Mouse (Mus musculus) 3134 (cell line): ENCODE results near the gene Ptcd2.
A peak's percentile ranks its signal among the peaks of the same experiment; 100 is the strongest.

Experiments used
- DNase-seq: peaks from one replicate; pipeline ENCODE4 v3.0.0-alpha.2; 2011; ENCODE audit warnings: low spot score; ENCODE audit not compliant: insufficient read length; ENCODE audit errors: extremely low read depth

The Ptcd2 gene

DNA sequence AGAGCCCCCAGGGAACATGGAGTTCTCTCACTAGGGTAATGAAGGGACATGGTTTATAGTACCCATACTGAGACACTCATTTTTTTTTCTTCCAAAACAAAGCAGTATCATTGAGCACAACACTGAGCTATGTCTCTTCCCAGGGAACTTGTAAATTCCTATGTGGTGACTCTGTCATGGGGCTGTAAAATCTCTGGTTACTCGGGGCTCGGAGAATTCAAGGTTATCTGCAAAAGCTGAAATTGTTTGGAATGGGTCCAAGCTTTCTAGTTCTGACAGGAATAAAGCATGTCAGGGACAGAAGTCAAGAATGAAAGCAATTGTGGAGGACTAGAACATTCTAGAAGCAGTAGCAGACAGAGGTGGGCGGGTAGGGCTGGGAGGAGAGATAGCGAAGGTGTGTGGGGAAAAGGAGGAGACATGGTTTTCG lies 36.6 kb downstream of the Ptcd2 start:
- DNase-seq = peak; percentile 27

DNA sequence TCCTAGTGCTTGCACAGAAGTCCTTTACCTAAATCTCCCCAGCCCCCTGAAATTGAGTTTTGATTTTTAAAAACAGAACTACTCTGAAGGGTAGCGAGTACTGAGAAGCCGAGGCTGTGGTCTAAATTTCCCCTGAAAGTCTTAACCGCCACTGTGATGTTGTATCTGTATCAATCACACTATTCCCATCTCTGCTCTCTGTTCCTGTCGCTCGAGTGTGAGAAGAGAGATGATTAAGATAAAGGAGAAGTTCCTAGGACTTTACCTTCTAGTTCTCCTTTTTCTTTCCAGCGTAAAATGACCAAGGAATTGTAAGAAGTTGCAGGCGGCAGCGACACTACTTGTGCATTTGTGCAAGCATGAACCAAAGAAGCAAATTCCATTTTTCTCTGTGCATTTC lies 38.3 kb downstream of the Ptcd2 start:
- no peak for DNase-seq

DNA sequence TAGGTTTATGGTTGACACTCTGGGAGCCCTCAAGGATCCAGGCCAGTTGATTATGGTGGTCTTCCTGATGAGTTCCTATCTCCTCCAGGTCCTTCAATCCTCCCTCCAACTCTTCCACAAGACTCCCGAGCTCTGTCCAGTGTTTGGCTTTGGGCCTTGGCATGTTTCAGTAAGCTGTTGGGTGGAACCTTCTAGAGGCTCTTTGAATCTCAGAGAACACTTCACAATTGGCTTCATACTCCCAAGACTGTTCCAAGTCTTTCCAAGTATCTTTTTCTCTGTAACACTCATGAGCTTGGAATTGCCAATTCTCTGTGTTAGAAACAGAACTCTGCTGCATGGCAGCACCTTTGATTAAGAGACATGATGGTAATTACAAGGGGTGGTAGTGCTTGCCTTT lies 39.3 kb downstream of the Ptcd2 start:
- DNase-seq = no peak

GRCm38 (mm10) chr13:99304365-99304764 lies 40.1 kb downstream of the Ptcd2 start:
- DNase-seq = no peak

DNA sequence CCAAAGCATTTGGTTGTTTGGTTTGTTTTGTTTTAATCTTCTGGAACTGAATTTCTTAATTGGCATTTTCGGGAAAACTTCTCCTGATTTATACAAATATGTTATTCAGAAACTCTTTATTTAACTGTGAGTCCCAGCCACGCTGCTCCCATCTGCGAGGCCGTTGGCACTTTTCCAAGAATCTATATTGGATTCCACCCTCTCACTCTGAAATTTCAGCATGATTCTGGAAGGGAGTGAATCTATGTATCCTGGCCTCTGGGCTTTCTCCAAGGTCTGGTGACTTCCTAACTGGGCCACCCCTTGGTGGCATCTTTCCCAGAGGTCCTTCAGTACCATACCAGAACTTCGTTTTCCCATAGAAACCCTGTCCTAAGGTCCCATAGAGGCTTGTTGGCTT lies 40.7 kb downstream of the Ptcd2 start:
- DNase-seq = no peak

DNA sequence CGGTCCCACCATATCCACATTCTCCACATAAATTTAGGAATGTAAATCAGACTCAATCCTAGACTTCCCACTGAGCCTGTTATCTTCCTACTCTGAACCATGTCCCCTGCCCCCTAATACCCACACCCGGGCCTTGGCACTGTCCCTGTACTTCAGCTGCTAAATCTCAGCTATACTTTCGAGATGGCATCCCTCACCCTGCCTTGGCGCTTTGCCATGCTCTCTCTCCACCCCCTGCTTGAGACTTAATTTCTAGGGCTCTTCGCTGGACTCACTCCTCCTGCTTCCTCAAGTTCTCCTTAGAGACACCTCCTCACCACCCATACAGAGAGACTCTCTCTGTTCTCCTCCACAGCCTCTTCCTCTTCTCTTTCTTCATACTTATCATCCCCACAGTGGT lies 44.6 kb downstream of the Ptcd2 start:
- DNase-seq = no peak

DNA sequence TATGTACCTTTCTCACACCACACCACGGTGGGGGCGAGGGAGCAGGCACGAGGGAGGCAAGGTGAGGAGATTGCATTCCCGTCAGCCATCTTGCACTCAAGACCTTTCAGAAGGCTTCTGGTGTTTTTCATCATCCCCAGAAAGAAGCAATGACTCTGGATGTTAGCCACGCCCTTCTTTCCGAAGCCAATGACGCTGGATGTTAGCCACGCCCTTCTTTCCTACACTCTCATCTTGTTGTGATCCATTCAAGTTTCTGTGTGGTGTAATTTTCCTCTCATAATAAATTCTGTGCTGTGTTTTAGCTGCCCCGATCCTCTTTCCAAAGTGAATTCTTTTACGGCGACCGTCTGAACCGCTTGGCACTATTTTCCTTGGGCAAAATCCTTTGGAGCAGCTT lies 50.3 kb downstream of the Ptcd2 start:
- no peak for DNase-seq

DNA sequence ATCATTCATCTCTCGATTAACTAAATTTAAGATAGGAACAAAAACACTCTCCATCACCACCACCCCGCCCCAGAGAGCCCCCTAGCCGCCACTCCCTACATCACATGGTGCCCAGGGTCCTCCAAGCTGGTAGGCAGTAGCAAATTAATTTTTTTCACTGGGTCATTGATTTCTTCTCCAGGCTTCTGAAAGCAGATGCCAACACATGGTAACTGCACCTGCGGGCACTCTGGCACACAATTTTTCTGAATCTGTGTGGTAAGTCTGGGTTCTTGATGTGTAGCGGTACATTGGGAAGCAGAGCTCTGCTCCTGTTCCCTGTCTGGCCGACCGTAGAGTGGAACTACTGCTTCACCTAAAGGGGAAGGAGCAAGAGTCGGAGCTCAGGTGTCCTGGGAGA lies 53.7 kb downstream of the Ptcd2 start:
- no peak for DNase-seq

DNA sequence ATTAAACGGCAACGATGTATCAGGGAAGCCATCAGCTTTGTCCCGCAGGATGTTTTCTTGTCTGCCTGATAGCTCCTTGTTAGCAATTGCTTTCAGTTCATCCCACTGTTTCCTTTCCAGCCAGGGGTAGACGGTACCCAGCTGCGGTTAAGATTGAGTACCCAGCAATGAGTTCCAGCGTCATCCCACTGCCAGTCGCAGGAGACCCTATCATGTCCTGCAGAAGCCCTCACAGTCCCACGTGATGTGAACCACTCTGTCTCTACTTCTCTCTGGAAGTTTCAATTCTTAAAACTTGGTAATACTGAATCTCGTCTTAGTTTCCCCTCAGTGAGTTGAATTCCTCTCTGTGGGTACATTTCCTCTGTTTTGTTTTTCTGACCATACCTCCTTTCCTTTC lies 56.7 kb downstream of the Ptcd2 start:
- no peak for DNase-seq

- DNase-seq = no peak
Measured at GRCm38 (mm10) chr13:99287207-99287606, 57.3 kb downstream of the Ptcd2 start.

DNA sequence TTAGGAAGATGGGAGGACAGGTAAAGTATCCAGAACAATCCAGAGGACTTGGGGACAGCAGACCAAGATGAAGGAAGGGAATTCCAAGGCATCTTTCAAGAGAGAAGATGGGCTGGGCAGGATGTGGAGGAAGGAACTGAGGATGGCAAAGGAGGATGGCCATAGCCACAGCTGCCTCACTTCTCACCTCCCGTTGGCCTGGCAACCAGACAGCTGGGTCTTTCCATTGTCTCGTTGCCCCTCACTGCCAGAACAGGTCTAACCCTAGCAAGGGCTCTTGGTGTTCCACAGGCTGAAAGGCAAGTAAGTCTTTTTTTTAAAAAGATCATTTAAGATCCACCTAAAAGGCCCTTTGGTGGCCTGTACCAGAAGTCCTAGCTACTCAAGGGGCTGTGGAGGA lies 59.3 kb downstream of the Ptcd2 start:
- DNase-seq = no peak

- no peak for DNase-seq
Measured at GRCm38 (mm10) chr13:99284400-99285160, 59.9 kb downstream of the Ptcd2 start.

- no peak for DNase-seq
Measured at GRCm38 (mm10) chr13:99283916-99284315, 60.6 kb downstream of the Ptcd2 start.

DNA sequence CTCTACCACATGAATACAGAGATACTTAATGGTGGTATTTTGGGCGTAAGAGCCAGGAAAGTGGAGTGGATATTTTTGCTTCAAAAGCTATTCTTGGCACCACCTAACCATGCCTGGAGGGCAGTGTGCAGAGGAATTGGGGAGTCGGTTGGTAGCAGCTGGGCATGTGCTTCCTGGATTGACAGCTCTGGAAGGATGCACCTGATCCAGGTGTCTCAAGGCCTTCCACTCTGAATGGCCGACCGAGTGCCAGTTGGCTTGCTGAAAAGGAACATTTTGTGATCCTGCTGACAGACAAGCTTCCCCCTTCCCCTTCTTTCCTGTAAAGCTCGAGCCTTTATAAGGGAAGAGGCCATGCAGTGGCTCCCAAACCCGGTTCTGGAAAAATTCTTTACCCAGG lies 61.5 kb downstream of the Ptcd2 start:
- no peak for DNase-seq

- no peak for DNase-seq
Measured at GRCm38 (mm10) chr13:99279351-99279750, 65.2 kb downstream of the Ptcd2 start.

DNA sequence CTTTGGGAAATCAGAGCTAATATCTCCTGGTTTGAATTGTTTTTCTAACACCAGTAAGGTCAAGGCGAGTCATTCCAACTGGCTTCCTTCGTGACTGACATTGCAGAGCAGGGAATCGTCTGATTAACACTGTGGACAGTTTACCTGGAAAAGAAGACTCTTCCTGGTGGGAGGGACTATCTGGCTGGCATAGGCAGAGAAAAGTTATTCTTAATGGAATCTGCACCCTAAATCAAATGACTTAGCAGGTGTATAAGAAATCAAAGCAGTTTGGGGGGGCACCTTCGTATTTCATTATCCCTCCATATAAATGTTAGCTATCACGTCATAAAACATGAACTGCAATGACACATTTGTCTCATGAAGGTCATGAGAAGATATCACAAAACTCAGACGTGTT lies 66.0 kb downstream of the Ptcd2 start:
- no peak for DNase-seq

DNA sequence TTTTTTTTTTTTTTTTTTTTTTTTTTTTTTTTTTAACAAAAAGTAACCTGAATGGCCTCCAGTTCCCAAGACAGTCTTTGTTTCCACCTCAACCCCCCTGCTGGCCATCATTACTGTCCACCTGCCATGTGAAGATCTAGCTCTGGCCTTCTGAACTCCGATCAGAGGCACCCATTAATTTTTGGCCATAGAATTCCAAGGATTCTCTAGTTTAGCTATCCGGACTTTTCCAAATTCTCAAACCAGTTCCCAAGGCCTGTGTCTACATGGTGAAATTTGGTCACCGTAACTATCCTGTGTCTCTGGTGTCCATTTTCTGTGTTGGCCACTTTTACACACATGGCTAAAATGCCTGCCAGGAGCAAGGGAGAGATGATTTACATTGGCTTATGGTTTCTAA lies 67.0 kb downstream of the Ptcd2 start:
- DNase-seq = no peak

DNA sequence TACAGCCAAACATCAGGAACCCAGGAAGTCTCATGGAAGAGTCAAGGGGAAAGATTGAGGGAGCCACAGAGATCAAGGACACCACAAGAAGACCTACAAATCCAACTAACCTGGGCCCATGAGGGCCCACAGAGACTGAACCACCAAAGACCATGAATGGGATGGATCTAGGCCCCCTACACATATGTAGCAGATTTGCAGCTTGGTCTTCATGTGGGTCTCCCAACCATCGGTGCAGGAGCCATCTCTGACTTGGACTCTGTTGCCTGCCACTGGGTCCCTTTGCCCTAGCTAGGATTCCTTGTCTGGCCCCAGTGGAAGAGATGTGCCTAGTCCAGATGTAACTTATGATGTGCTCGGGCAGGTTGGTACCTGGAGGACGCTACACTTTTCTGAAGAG lies 72.5 kb downstream of the Ptcd2 start:
- DNase-seq = no peak
